Mouse (Mus musculus) midbrain, embryonic 13.5 days (tissue): ENCODE results near the gene Hfe. TPM values are rescaled to one million over a fixed set of nuclear protein-coding genes. Genes with fewer than 3 reads are reported as not detected.
A peak's percentile ranks its signal among the peaks of the same experiment; 100 is the strongest.
"Not testable (repeated sequence)": the region's sequence is repeated elsewhere in the genome, so short reads cannot be mapped to it uniquely, and the experiment has no call there.

Source experiments
- ATAC-seq: fragments of 200-750 bp; cut with Nextera tagmentation; 2 replicates; pipeline ENCODE4 v1.8.0; 2017; ENCODE audit warnings: mild to moderate bottlenecking, moderate TSS enrichment, moderate library complexity
- H3K27ac ChIP-seq: fragments of 300-500 bp; sonication (generic); 2 replicates; pipeline ENCODE4 v1.5.1; 2015; ENCODE audit warnings: inconsistent platforms, mild to moderate bottlenecking, moderate library complexity
- H3K27me3 ChIP-seq: fragments of 300-500 bp; sonication (generic); 2 replicates; pipeline ENCODE4 v1.6.1; 2015; ENCODE audit warnings: mild to moderate bottlenecking, inconsistent platforms
- H3K36me3 ChIP-seq: fragments of 300-500 bp; sonication (generic); 2 replicates; pipeline ENCODE4 v1.6.1; 2015; ENCODE audit warnings: mild to moderate bottlenecking, inconsistent platforms
- H3K4me1 ChIP-seq: fragments of 300-500 bp; sonication (generic); replicated peaks from 2 replicates; pipeline ENCODE4 v1.6.1; 2015; ENCODE audit warnings: inconsistent platforms
- H3K4me2 ChIP-seq: fragments of 300-500 bp; sonication (generic); replicated peaks from 2 replicates; pipeline ENCODE4 v1.6.1; 2015; ENCODE audit warnings: moderate library complexity, mild to moderate bottlenecking, inconsistent platforms
- H3K4me3 ChIP-seq: fragments of 300-500 bp; sonication (generic); replicated peaks from 2 replicates; pipeline ENCODE4 v1.5.1; 2015; ENCODE audit warnings: mild to moderate bottlenecking, inconsistent platforms
- H3K9ac ChIP-seq: fragments of 300-500 bp; sonication (generic); replicated peaks from 2 replicates; pipeline ENCODE4 v1.6.1; 2015; ENCODE audit warnings: mild to moderate bottlenecking, inconsistent platforms
- H3K9me3 ChIP-seq: fragments of 300-500 bp; sonication (generic); 2 replicates; pipeline ENCODE4 v1.6.1; 2016; ENCODE audit warnings: mild to moderate bottlenecking, inconsistent platforms
- WGBS: fragments of 180-500 bp; shearing (Covaris S2); methylation state at CpG from one replicate; pipeline ENCODE4 v1.1.7; 2015; 5-methylcytosine and 5-hydroxymethylcytosine counted together
- polyA plus RNA-seq: library from polyadenylated mRNA; unstranded; fragments of >200 nt; fragmentation: Nextera tagmentation; extraction: Ambion mirVana; gene quantifications from 2 replicates; pipeline ENCODE4 v1.2.1, GENCODE M21; 2015

The Hfe gene
- 2.0 and 2.7 TPM in 2 replicates for polyA plus RNA-seq

DNA sequence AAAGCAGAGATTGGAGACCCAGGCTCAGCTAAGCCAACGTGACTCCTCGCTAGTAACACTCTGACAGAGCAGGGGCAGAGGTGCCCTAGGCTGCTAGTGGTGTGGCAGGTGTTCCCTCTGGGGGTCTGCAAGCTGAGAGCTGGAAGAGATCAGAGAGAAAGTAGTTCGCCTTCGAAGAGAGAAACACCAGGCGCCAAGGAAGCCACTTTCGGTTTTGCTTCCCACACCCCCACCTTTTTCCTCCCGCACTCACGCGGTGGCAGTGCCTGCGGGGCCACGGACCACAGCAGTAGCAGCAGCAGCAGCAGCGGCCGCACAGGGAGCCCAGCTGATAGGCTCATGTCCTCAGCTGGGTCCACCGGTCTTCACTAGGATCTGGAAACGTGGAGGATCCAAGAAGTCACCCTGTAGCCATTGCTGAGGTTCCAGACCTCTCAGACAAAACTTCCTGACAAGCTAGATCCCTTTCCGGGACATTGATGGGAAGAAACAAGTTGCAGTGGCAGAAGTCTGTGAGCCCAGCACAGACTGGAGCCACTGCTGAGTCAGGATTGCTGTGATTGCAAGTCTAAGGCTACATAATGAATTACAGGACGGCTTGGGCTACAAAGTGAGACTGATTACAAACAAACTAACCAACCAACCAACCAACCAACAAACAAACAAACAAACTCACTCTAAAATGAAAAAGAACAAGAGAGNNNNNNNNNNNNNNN, at the start of gene Hfe:
Gene Hfe, minus strand, starts transcription at position 481 of the 716 bp plus-strand sequence.
- ATAC-seq: peak; percentile 70
- H3K27ac ChIP-seq: no peak within 1 kb of the TSS
- no peaks in the 10 kb centered on the region for H3K36me3 ChIP-seq
- H3K4me1 ChIP-seq: peaks cover 11% of the 10 kb centered on the region
- no peaks in the 10 kb centered on the region for H3K9me3 ChIP-seq
- H3K4me2 ChIP-seq: peak within 1 kb of the TSS; percentile 57
- peaks cover 3% of the 10 kb centered on the region; the same call in 1 of the 2 replicates for H3K27me3 ChIP-seq
- H3K4me3 ChIP-seq: peak within 1 kb of the TSS; percentile 33
- H3K9ac ChIP-seq: peak within 1 kb of the TSS; percentile 61
- WGBS: 6% methylated on average over 17 of the region's 17 CpGs

GRCm38 (mm10) chr13:23759916-23760239, 49.2 kb upstream of the Hfe start:
- H3K4me3 ChIP-seq: peak overlapping the region; percentile 59
- H3K4me1 ChIP-seq: peaks cover 35% of the 10 kb centered on the region
- no peaks in the 10 kb centered on the region for H3K9me3 ChIP-seq

DNA sequence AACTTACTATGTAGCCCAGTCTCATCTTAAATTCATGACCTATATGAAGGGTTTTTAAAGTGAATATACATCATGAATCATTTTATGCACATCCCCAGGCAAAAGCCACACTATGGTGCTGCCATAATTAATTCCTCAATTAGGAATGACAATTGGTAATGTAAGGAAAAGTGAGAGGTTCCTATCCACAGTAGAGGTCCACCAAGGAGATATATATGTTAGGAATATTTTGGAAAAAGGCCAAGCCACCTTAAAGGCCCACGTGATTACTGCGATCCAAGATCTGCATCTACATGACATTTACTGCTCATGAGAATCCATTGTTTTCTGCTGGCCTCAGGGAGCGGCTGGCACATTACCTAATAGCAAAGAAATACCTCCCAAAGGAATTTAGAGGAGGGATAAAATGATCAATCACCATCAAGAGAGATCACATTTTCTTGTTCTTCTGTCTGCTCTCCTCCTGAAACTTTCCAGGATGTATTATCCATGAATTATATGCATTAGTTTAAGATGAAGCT, 48.7 kb upstream of the Hfe start:
- ATAC-seq: no peak
- Histone ChIP-seq H3K4me3 (no peak overlapping the region), H3K4me2 (no peak overlapping the region), H3K36me3 (no peaks in the 10 kb centered on the region), H3K27ac (no peak overlapping the region), H3K4me1 (peaks cover 32% of the 10 kb centered on the region), H3K9ac (no peak overlapping the region), H3K27me3 (no peaks in the 10 kb centered on the region), H3K9me3 (no peaks in the 10 kb centered on the region)
- WGBS: 83% methylated on average over 3 of the region's 3 CpGs

More at GRCm38 (mm10) chr13:23759916-23760239, 49.2 kb upstream of the Hfe start:
- Histone ChIP-seq H3K4me2 (peak overlapping the region; percentile 87), H3K36me3 (no peaks in the 10 kb centered on the region), H3K27ac (peak overlapping the region; percentile 84; the same call in 1 of the 2 replicates), H3K27me3 (no peaks in the 10 kb centered on the region), H3K9ac (peak overlapping the region; percentile 66; the same call in 1 of the 2 replicates)
- no peak for ATAC-seq
- 74% methylated on average over 1 of the region's 1 CpGs for WGBS

- Histone ChIP-seq H3K9me3 (no peaks in the 10 kb centered on the region), H3K4me3 (no peak overlapping the region), H3K36me3 (no peaks in the 10 kb centered on the region), H3K4me1 (peaks cover 23% of the 10 kb centered on the region), H3K27ac (no peak overlapping the region), H3K9ac (no peak overlapping the region), H3K27me3 (no peaks in the 10 kb centered on the region), H3K4me2 (no peak overlapping the region)
- WGBS: 50% methylated on average over 3 of the region's 3 CpGs
- no peak for ATAC-seq
Measured at GRCm38 (mm10) chr13:23757921-23758320, 47.3 kb upstream of the Hfe start.

DNA sequence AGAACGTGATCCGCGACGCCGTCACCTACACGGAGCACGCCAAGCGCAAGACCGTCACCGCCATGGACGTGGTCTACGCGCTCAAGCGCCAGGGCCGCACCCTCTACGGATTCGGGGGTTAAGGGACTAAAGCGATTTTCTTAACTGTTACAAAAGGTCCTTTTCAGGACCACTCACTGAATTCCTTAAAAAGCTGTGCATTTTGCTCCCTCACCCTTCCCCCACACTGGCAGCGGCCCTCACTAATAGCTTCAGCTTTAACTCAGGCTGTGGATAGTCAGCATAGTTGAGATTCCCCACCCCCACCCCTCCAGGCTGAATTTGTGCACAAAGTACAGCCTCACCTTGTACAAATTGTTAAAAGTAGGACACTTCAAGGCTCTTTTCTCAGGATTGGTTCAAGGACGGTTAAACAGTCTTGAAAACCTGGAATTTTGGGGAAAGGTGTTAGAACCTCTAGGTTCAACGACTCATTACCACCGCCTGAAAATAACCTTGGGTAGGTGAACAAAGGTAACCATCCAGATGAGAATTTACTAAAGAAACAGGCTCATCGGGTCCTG, 46.6 kb upstream of the Hfe start:
- H3K4me3 ChIP-seq: peak overlapping the region; percentile 38
- H3K27ac ChIP-seq: peak overlapping the region; percentile 82
- H3K9ac ChIP-seq: peak overlapping the region; percentile 64
- WGBS: 2% methylated on average over 19 of the region's 23 CpGs
- peak overlapping the region; percentile 64 for H3K4me2 ChIP-seq
- no peaks in the 10 kb centered on the region for H3K27me3 ChIP-seq
- H3K4me1 ChIP-seq: peaks cover 24% of the 10 kb centered on the region
- no peaks in the 10 kb centered on the region for H3K9me3 ChIP-seq
- ATAC-seq: peak; percentile 18; the same call in 1 of the 2 replicates
- H3K36me3 ChIP-seq: no peaks in the 10 kb centered on the region

GRCm38 (mm10) chr13:23756790-23757189, 46.1 kb upstream of the Hfe start, which contains the start of gene Hist1h4b:
Hist1h4b (plus strand) TSS chr13:23757013.
- ATAC-seq: peak; percentile 72
- WGBS: under 1% methylated on average over 17 of the region's 22 CpGs

GRCm38 (mm10) chr13:23755000-23755399, 44.3 kb upstream of the Hfe start:
- H3K27me3 ChIP-seq: no peaks in the 10 kb centered on the region
- no peak overlapping the region for H3K4me2 ChIP-seq
- no peaks in the 10 kb centered on the region for H3K9me3 ChIP-seq
- H3K4me3 ChIP-seq: no peak overlapping the region
- peaks cover 18% of the 10 kb centered on the region for H3K4me1 ChIP-seq
- no peak for ATAC-seq
- H3K27ac ChIP-seq: no peak overlapping the region
- H3K9ac ChIP-seq: no peak overlapping the region
- no peaks in the 10 kb centered on the region for H3K36me3 ChIP-seq

More at GRCm38 (mm10) chr13:23756790-23757189, 46.1 kb upstream of the Hfe start, which contains the start of gene Hist1h4b:
- Histone ChIP-seq H3K9ac (peak within 1 kb of the TSS; percentile 64), H3K27ac (peak within 1 kb of the TSS; percentile 82), H3K4me1 (peaks cover 24% of the 10 kb centered on the region), H3K27me3 (no peaks in the 10 kb centered on the region), H3K9me3 (no peaks in the 10 kb centered on the region), H3K36me3 (no peaks in the 10 kb centered on the region), H3K4me3 (peak within 1 kb of the TSS; percentile 38), H3K4me2 (peak within 1 kb of the TSS; percentile 64)

DNA sequence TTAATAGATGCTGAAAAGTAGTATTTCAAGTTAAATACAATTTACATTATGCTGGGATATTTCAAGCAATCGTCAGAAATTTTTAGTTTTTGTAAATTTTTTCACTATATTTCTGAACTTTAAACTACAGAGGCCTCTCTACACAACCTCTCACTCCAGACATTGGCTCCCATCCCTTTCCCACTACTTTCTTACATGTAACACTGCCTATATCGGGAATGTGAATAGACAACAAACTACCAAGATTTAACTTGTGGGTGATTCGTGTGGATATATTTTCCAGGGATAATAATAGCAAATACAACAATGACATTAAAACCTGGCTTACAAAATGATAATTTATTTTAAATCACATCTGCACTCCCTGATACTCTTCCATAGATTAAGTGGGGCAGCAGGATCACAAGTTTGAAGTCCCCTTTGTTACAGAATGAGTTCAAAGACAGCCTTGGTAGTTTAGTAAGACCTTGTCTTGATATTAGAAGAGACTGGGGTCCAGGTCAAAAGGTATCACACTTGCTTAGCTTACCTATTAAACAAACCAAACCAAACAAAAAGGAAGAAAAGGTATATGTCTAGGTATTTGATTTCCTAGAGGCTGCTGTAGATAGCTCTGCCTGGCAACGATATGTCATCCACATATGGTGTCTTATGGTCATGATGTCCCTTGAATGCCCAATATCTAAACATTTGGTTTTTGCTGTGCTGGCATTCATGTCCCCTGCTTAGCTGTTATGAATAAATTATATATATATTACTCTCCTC, 42.8 kb upstream of the Hfe start:
- no peak overlapping the region for H3K27ac ChIP-seq
- 60% methylated on average over 4 of the region's 4 CpGs for WGBS
- no peak overlapping the region for H3K9ac ChIP-seq
- peaks cover 15% of the 10 kb centered on the region for H3K4me1 ChIP-seq
- no peak for ATAC-seq
- H3K9me3 ChIP-seq: no peaks in the 10 kb centered on the region
- H3K36me3 ChIP-seq: no peaks in the 10 kb centered on the region
- no peak overlapping the region for H3K4me3 ChIP-seq
- H3K4me2 ChIP-seq: peak overlapping the region; percentile 56; the same call in 1 of the 2 replicates
- no peaks in the 10 kb centered on the region for H3K27me3 ChIP-seq

GRCm38 (mm10) chr13:23752742-23753172, 42.1 kb upstream of the Hfe start:
- Histone ChIP-seq H3K4me1 (peaks cover 23% of the 10 kb centered on the region), H3K4me3 (peak overlapping the region; percentile 28), H3K27me3 (no peaks in the 10 kb centered on the region), H3K4me2 (peak overlapping the region; percentile 56), H3K9ac (no peak overlapping the region), H3K9me3 (no peaks in the 10 kb centered on the region), H3K36me3 (no peaks in the 10 kb centered on the region), H3K27ac (0 out of 2 replicates have a peak overlapping the region, but pooled peaks have one; percentile 15)
- 2% methylated on average over 6 of the region's 6 CpGs for WGBS
- no peak for ATAC-seq

GRCm38 (mm10) chr13:23752067-23752741, 41.5 kb upstream of the Hfe start, which contains the start of gene Hist1h3b:
Hist1h3b (plus strand) TSS chr13:23752267.
- H3K4me1 ChIP-seq: peaks cover 23% of the 10 kb centered on the region
- not testable (repeated sequence) for H3K27me3 ChIP-seq, H3K9me3 ChIP-seq, H3K36me3 ChIP-seq
- WGBS: 0% methylated on average over 17 of the region's 47 CpGs
- H3K9ac ChIP-seq: peak within 1 kb of the TSS; percentile 61
- ATAC-seq: peak; percentile 85
- H3K27ac ChIP-seq: peak within 1 kb of the TSS; percentile 93
- peak within 1 kb of the TSS; percentile 68 for H3K4me2 ChIP-seq
- H3K4me3 ChIP-seq: peak within 1 kb of the TSS; percentile 43

- no peaks in the 10 kb centered on the region for H3K27me3 ChIP-seq
- H3K9ac ChIP-seq: peak overlapping the region; percentile 61
- peak; percentile 17 for ATAC-seq
- no peaks in the 10 kb centered on the region for H3K36me3 ChIP-seq
- under 1% methylated on average over 11 of the region's 11 CpGs for WGBS
- no peaks in the 10 kb centered on the region for H3K9me3 ChIP-seq
- H3K4me2 ChIP-seq: peak overlapping the region; percentile 68
- H3K4me1 ChIP-seq: peaks cover 25% of the 10 kb centered on the region
- H3K4me3 ChIP-seq: peak overlapping the region; percentile 43
- peak overlapping the region; percentile 93 for H3K27ac ChIP-seq
Measured at GRCm38 (mm10) chr13:23751478-23751956, 40.9 kb upstream of the Hfe start.
